Mouse (Mus musculus) neural tube, embryonic 15.5 days (tissue): ENCODE measurements around the gene Zfp689. TPM values are rescaled to one million over a fixed set of nuclear protein-coding genes. Genes with fewer than 3 reads are reported as not detected.

Experiments used
- ATAC-seq: fragments of 200-750 bp; cut with Nextera tagmentation; 2 replicates; pipeline ENCODE4 v1.8.0; 2017; ENCODE audit warnings: mild to moderate bottlenecking, moderate TSS enrichment, moderate library complexity; ENCODE audit not compliant: low FRiP score
- H3K27ac ChIP-seq: fragments of 300-500 bp; sonication (generic); replicated peaks from 2 replicates; pipeline ENCODE4 v1.5.1; 2015; ENCODE audit warnings: mild to moderate bottlenecking, inconsistent platforms
- H3K27me3 ChIP-seq: fragments of 300-500 bp; sonication (generic); replicated peaks from 2 replicates; pipeline ENCODE4 v1.6.1; 2015; ENCODE audit warnings: inconsistent platforms
- H3K36me3 ChIP-seq: fragments of 300-500 bp; sonication (generic); 2 replicates; pipeline ENCODE4 v1.6.1; 2015; ENCODE audit warnings: inconsistent platforms
- H3K4me1 ChIP-seq: fragments of 300-500 bp; sonication (generic); 2 replicates; pipeline ENCODE4 v1.6.1; 2015; ENCODE audit warnings: inconsistent platforms
- H3K4me2 ChIP-seq: fragments of 300-500 bp; sonication (generic); 2 replicates; pipeline ENCODE4 v1.6.1; 2015; ENCODE audit warnings: inconsistent platforms, mild to moderate bottlenecking, moderate library complexity
- H3K4me3 ChIP-seq: fragments of 300-500 bp; sonication (generic); replicated peaks from 2 replicates; pipeline ENCODE4 v1.5.1; 2015; ENCODE audit warnings: mild to moderate bottlenecking, inconsistent platforms
- H3K9ac ChIP-seq: fragments of 300-500 bp; sonication (generic); replicated peaks from 2 replicates; pipeline ENCODE4 v1.6.1; 2015; ENCODE audit warnings: mild to moderate bottlenecking, inconsistent platforms
- H3K9me3 ChIP-seq: fragments of 300-500 bp; sonication (generic); replicated peaks from 2 replicates; pipeline ENCODE4 v1.6.1; 2016; ENCODE audit warnings: inconsistent platforms
- WGBS: fragments of 180-500 bp; shearing (Covaris S2); methylation state at CpG from one replicate; pipeline ENCODE4 v1.1.7; 2015; ENCODE audit warnings: mixed read lengths; 5-methylcytosine and 5-hydroxymethylcytosine counted together
- microRNA-seq: library from miRNA; unstranded; fragments of <30 nt; microRNA quantifications from one replicate; pipeline ENCODE4, GENCODE M21; 2017
- polyA plus RNA-seq: library from polyadenylated mRNA; unstranded; fragments of >200 nt; fragmentation: Nextera tagmentation; extraction: Ambion mirVana; gene quantifications from 2 replicates; pipeline ENCODE4 v1.2.1, GENCODE M21; 2015

The Zfp689 gene
- polyA plus RNA-seq, 1 experiment from 2014 or later: 13.4 TPM

- H3K4me2 ChIP-seq: peak within 1 kb of the TSS; percentile 76
- no peaks in the 10 kb centered on the region for H3K9me3 ChIP-seq
- 1% methylated on average over 45 of the region's 45 CpGs for WGBS
- peaks cover 18% of the 10 kb centered on the region for H3K4me1 ChIP-seq
- H3K9ac ChIP-seq: peak within 1 kb of the TSS; percentile 90
- H3K27me3 ChIP-seq: peaks cover 4% of the 10 kb centered on the region; the same call in 1 of the 2 replicates
- no peaks in the 10 kb centered on the region; the same call in 1 of the 2 replicates for H3K36me3 ChIP-seq
- peak within 1 kb of the TSS; percentile 92 for H3K27ac ChIP-seq
- peak within 1 kb of the TSS; percentile 68 for H3K4me3 ChIP-seq
- ATAC-seq: peak; percentile 94
Measured at GRCm38 (mm10) chr7:127393157-127393943, 55.6 kb downstream of the Zfp689 start, which contains the start of gene E430018J23Rik. Gene E430018J23Rik, minus strand, starts transcription at chr7:127393629.

DNA sequence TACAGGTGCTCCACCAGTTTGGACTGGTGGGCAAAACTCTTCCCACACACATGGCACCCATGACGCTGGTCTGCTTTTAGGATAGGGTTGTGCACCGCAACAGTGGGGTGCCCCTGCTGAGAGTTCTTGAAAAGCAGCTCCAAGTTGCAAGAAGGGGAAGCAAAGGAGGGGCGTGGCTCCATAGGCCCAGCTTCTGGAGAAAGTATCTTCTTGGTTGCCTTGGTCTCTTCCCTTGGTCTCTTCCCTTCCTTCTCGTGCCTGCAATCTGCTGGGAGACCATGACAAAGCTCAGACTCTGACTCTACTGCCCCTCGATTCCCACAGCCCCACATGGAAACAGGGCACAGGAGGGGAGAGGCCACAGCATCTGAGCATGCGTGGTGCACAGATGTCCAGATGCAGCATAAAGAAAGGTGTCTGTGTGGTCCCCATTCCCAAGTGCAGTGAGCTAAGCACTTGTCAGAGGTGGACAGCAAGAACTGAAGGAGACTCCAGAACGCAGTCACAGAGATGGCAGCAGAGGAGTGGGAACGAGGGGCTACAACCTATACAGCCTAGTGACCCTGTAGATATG lies 56.6 kb downstream of the Zfp689 start:
- Histone ChIP-seq H3K9ac (peak overlapping the region; percentile 90), H3K4me2 (peak overlapping the region; percentile 76), H3K4me3 (peak overlapping the region; percentile 68), H3K27ac (no peak overlapping the region), H3K36me3 (no peaks in the 10 kb centered on the region; the same call in 1 of the 2 replicates), H3K9me3 (no peaks in the 10 kb centered on the region), H3K4me1 (peaks cover 18% of the 10 kb centered on the region), H3K27me3 (peaks cover 2% of the 10 kb centered on the region; the same call in 1 of the 2 replicates)
- no peak for ATAC-seq
- 84% methylated on average over 8 of the region's 8 CpGs for WGBS

Small RNA genes lying within 50 kb of the gene (microRNA-seq; reads per million reads assigned to microRNA genes)
- gene Gm47278 (not detected), gene Mir7060 (not detected)

Other genes with a start within 250 kb of the Zfp689 start
- gene Tbc1d10b, start 240.7 kb downstream of the Zfp689 start, polyA plus RNA-seq: 30.0 and 35.6 TPM in 2 replicates
- gene Mylpf, start 240.3 kb downstream of the Zfp689 start, polyA plus RNA-seq: 42.1 and 72.2 TPM in 2 replicates
- gene Zfp553, start 216.1 kb downstream of the Zfp689 start, polyA plus RNA-seq: 47.5 and 48.8 TPM in 2 replicates
- 15.8 and 40.6 TPM in 2 replicates for gene Sept1, start 216.0 kb downstream of the Zfp689 start, polyA plus RNA-seq
- 72.3 and 83.5 TPM in 2 replicates for gene Zfp771, start 204.9 kb downstream of the Zfp689 start, polyA plus RNA-seq
- 128 and 136 TPM in 2 replicates for gene Dctpp1, start 188.4 kb downstream of the Zfp689 start, polyA plus RNA-seq
- gene Sephs2, start 175.1 kb downstream of the Zfp689 start, polyA plus RNA-seq: 67.5 and 73.1 TPM in 2 replicates
- gene Itgal, start 152.9 kb downstream of the Zfp689 start, polyA plus RNA-seq: 0.18 and 5.4 TPM in 2 replicates
- gene Zfp768, start 103.6 kb downstream of the Zfp689 start, polyA plus RNA-seq: 17.4 and 17.8 TPM in 2 replicates
- 8.1 and 8.5 TPM in 2 replicates for gene Zfp747, start 73.1 kb downstream of the Zfp689 start, polyA plus RNA-seq
- gene 9130019O22Rik, start 62.0 kb downstream of the Zfp689 start, polyA plus RNA-seq: 4.4 and 4.8 TPM in 2 replicates
- 5.0 and 5.2 TPM in 2 replicates for gene E430018J23Rik, start 55.5 kb downstream of the Zfp689 start, polyA plus RNA-seq
- 4.2 and 6.3 TPM in 2 replicates for gene Zfp764, start 42.3 kb downstream of the Zfp689 start, polyA plus RNA-seq
- 29.2 and 30.6 TPM in 2 replicates for gene Zfp688, start 27.1 kb downstream of the Zfp689 start, polyA plus RNA-seq
- gene Prr14, start 10.5 kb upstream of the Zfp689 start, polyA plus RNA-seq: 35.9 and 37.5 TPM in 2 replicates
- gene Fbrs, start 30.0 kb upstream of the Zfp689 start, polyA plus RNA-seq: 10.7 and 12.2 TPM in 2 replicates
- 46.7 and 48.3 TPM in 2 replicates for gene Srcap, start 62.8 kb upstream of the Zfp689 start, polyA plus RNA-seq
- 13.3 and 14.7 TPM in 2 replicates for gene Gm42715, start 70.4 kb upstream of the Zfp689 start, polyA plus RNA-seq
- gene Tmem265, start 112.2 kb upstream of the Zfp689 start, polyA plus RNA-seq: 6.9 and 7.3 TPM in 2 replicates
- 57.4 and 60.6 TPM in 2 replicates for gene Phkg2, start 124.2 kb upstream of the Zfp689 start, polyA plus RNA-seq
- gene Ccdc189, start 139.4 kb upstream of the Zfp689 start, polyA plus RNA-seq: 7.1 and 7.4 TPM in 2 replicates
- gene Rnf40, start 139.6 kb upstream of the Zfp689 start, polyA plus RNA-seq: 37.9 and 38.5 TPM in 2 replicates
- gene Zfp629, start 166.6 kb upstream of the Zfp689 start, polyA plus RNA-seq: 14.5 and 15.8 TPM in 2 replicates